Mouse (Mus musculus): ENCODE data around the gene Cacna1g.
"Not testable (repeated sequence)": the region's sequence is repeated elsewhere in the genome, so short reads cannot be mapped to it uniquely, and the experiment has no call there.

Cacna1g gene

GRCm38 (mm10) chr11:94403757-94404156 lies 70.2 kb downstream of the Cacna1g start:
- DNase-seq (ENCODE audit: low spot score), result no peak

DNA sequence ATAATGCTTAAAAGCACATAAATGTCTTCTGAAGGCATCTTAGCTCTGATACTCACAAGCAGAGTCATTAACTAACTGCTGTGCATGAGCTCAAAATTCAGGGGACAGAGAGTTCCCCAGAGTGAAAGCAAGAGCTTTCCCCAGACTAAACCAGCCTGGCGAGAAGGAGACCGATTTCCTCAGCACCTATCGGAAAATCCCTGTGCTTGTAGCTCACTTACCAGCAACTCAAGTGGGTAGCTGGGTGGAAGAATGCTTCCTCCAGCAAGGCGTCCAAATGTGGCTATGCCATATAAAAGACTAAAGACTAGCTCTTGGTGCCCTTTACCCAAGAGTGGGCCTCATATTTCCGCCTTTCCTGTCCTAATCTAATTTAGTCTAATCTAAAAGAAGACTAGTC lies 71.3 kb downstream of the Cacna1g start:
- DNase-seq (ENCODE audit: low spot score), result no peak

DNA sequence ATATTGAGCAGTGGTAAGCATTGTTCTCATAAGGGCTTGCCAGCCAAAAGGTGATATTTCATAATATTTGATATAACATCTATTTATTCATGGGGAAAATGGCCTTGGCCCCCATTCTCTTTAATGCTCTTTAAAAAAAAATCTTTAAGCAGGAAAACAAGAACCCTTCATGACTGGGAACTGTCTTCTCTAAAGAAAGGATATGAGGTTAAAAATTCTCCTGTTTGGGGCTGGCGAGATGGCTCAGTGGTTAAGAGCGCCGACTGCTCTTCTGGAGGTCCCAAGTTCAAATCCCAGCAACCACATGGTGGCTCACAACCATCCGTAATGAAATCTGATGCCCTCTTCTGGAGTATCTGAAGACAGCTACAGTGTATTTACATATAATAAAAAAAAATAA lies 72.0 kb downstream of the Cacna1g start:
- not testable (repeated sequence) for DNase-seq (ENCODE audit: low spot score)

- DNase-seq (ENCODE audit: low spot score), result no peak
Observed at GRCm38 (mm10) chr11:94400996-94401395, 73.0 kb downstream of the Cacna1g start.

GRCm38 (mm10) chr11:94394107-94394506 lies 79.9 kb downstream of the Cacna1g start:
- DNase-seq (ENCODE audit: low spot score), result no peak

DNA sequence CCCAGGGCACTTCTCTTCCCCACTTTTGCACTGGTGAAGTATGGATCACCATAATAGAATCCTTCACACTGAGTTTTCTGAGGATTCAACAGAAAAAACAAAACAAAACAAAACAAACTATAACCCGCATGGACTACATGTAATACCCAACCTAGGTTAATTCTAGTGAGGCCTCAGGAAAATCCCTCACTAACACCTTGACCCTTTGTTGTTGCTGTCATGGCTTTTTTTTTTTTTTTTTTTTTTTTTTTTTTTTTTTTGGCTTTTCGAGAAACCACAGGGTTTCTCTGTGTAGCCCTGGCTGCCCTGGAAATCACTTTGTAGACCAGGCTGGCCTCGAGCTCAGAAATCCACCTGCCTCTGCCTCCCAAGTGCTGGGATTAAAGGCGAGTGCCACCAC lies 80.5 kb downstream of the Cacna1g start:
- not testable (repeated sequence) for DNase-seq (ENCODE audit: low spot score)

DNA sequence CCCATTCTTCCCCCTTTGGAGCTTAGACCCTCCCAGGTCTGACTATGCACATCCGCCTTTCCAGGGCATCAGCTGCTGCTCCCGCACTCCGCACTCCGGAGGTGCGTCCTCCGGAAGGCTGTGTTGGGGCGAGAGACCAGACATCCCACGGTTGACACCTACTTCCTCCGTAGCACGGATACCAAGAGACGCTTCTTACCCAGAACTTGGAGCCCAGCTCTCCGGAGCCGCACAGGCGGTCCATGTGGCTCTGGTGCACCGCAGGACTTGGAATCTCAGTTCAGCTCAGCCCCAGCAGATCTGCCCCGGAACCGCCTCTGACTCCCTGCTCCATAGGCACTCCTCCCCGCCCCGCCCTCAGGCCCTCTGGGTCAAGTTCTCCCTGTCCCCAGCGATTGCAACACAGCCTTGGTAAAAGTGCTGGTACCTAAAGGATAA lies 81.3 kb downstream of the Cacna1g start, which contains the start of gene Abcc3:
Gene Abcc3, minus strand, starts transcription at position 326 of the 438 bp plus-strand sequence.
- DNase-seq (ENCODE audit: low spot score), result no peak

DNA sequence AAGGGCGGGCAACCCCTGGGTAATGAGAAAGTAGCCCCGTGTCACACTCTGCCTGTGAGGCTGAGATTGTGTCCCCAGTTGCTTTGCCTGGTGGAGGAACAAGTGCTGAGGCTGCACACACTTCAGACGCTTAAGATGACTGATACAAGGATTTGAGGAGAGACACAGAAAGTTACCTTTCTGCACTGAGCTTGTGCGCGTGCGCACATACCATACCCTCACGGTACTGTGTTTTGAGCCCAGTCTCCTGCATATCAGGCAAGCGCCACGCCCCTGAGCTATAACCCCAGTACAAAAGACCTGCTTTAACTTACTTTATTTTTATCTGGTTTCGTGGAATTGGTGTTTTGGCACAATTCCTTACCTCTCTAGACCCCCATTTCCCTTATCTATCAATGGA lies 82.3 kb downstream of the Cacna1g start:
- no peak for DNase-seq (ENCODE audit: low spot score)

DNA sequence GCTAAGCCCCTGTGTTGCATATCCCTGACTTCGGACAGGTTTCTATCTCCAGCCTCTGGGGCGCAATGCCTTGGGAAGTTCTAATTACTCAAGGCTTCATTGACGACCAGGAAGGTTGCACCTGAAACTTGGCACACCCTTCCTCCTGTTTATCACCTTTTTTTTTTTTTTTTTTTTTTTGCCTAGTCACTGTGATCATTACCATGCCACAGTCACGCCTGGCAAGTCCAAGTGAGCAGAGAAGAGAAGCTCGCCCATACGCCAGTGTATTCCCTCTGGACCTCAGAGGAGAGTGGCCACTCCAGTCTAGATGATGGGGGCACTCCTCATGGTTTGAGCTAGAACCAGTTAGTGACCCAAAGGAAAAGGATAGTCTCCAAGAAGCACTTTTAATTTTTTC lies 83.2 kb downstream of the Cacna1g start:
- DNase-seq (ENCODE audit: low spot score), result no peak

DNA sequence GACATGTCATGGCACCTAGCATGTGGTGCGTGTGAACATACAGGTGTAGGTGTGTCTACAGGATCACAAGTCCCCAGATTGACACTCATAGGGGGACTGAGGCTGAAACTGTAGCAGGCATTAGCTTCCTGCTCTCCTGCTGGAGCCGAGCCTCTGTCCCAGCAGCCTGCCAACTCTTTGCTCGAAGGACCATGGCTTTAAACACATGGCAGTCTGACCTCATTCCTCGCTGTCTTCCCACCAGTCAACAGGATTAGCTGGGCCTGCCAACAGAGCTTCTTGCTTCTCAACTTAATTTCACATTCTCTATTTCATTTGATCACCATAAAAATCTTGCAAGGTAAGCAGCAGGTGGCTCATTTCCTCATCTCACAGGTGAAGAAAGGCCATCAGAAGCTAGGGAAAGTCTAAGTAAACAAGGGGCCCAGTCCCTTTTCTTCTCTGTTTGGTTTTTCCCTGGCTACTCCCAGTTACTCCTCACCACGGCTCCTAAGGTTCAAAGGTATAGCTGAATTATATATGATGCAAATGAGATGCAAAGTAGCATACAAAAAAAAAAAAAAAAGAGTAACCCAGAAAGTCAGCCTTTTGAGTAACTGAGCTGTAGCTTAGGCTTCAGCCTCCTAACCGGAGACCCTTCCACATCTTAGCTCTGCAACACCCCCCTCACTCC lies 84.1 kb downstream of the Cacna1g start:
- DNase-seq (ENCODE audit: low spot score), result no peak

- no peak for DNase-seq (ENCODE audit: low spot score)
Observed at GRCm38 (mm10) chr11:94389021-94389420, 85.0 kb downstream of the Cacna1g start.

- no peak for DNase-seq (ENCODE audit: low spot score)
Observed at GRCm38 (mm10) chr11:94387756-94388155, 86.2 kb downstream of the Cacna1g start.

DNA sequence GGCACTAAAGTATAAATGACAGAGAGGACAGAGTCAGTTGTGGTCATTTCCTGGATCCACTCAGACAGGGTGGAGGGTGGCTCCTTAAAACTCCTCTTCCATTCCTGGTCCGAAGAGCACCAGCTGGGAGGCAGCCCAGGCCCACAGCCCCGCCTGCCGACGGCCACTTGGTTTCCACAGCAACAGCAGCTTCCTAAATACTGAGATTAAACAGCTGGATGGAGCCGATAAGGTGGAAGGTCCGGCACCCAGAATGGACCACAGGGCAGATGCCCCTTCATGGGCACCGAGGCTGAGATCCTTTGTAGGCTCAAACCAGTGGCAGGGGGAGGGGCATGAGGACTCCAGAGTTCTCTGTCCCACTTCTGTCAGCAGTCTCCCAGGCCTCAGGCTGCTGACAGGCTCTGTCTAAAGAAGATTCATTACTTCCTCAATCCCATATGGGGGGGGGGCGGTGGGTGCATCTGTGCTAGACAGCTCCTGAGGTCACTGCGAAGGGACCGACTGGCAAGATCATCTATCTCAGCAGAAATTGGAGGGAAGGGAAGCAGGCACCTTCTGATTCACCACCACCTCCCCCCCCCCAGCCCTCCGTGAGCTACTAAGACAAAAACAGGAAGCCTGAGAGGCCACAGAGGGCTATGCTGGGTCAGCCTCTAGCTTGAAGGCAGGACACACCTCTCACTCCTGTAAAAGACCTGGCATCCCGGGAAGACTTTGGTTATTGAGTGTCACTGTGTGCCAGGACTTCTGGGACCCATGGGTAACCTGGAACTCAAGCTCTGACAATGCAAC lies 87.8 kb downstream of the Cacna1g start:
- no peak for DNase-seq (ENCODE audit: low spot score)

- DNase-seq (ENCODE audit: low spot score), result no peak
Observed at GRCm38 (mm10) chr11:94379736-94380135, 94.3 kb downstream of the Cacna1g start.

DNA sequence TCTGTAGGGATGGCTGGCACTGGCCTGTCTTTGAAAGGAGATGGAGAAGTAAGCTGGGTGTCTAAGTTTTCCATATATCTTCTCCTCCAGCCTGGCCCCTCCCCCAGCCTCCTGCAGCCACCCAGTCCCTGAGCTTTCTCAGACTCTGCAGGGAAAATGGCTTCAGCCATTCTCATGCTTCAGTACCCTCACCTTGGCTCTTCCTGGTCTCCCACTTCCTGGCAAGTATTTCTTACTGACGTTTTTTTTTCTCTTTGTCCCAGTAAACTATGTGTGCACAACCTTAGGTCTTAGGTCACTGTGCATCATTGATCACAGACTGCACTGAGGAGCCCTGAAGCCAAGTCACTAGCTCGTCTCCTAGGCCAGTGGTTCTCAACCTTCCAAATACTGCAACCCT lies 94.9 kb downstream of the Cacna1g start:
- DNase-seq (ENCODE audit: low spot score), result no peak

GRCm38 (mm10) chr11:94374276-94374948 lies 99.6 kb downstream of the Cacna1g start:
- DNase-seq (ENCODE audit: low spot score), result no peak

DNA sequence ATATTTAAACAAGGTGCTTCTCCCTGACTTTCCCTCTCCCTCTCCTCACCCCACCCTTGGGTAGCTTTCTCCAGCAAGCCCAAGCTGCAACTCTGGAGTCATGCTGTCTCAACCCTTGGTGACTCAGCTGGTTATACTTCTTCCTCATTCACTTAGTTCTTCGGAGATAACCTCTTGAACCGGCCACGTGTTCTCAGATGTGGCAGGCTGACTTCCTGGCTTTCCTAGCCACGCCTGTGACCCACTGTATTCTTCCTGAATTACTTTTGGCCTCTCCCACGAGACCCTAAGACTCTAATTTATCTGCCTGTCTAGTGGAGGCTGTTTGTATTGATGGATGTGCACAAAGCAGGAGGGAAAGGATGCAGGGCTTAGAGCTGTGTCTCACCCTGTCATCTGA lies 103.2 kb downstream of the Cacna1g start:
- DNase-seq (ENCODE audit: low spot score), result no peak

- no peak for DNase-seq (ENCODE audit: low spot score)
Observed at GRCm38 (mm10) chr11:94369981-94370380, 104.0 kb downstream of the Cacna1g start.

GRCm38 (mm10) chr11:94365340-94365739 lies 108.7 kb downstream of the Cacna1g start:
- DNase-seq (ENCODE audit: low spot score), result no peak

- DNase-seq (ENCODE audit: low spot score), result no peak
Observed at GRCm38 (mm10) chr11:94363690-94364089, 110.3 kb downstream of the Cacna1g start.

- no peak for DNase-seq (ENCODE audit: low spot score)
Observed at GRCm38 (mm10) chr11:94362101-94362500, 111.9 kb downstream of the Cacna1g start.

GRCm38 (mm10) chr11:94361166-94361870 lies 112.7 kb downstream of the Cacna1g start:
- no peak for DNase-seq (ENCODE audit: low spot score)

Measured in c-Kit-positive CD71-positive TER-119-positive erythroid progenitor cells, embryonic 14.5 days (primary cell).